Mouse (Mus musculus) kidney, adult 10 weeks (tissue): Measurements from ENCODE around the gene Mylip. TPM values are rescaled to one million over a fixed set of nuclear protein-coding genes. Genes with fewer than 3 reads are reported as not detected.

Experiments
- polyA plus RNA-seq: library from polyadenylated mRNA; stranded (reverse); fragments of 350-450 nt; fragmentation: Illumina TruSeq; extraction: RNeasy Lipid Tissue Mini Kit (QIAGEN cat#74804); gene quantifications from one replicate; pipeline ENCODE4 v1.2.3, GENCODE M21; 2014; ENCODE audit warnings: low read depth, low replicate concordance

Gene Mylip
- polyA plus RNA-seq = 36.6 TPM

GRCm38 (mm10) chr13:45389448-45390311 is at the start of gene Mylip:
Mylip (plus strand) TSS chr13:45389742.

Other genes starting within 250 kb of the Mylip start
- 5.1 TPM for gene Gmpr, start 117.7 kb downstream of the Mylip start, polyA plus RNA-seq